Mouse (Mus musculus) adrenal gland, postnatal 25 days (tissue): ENCODE data around the gene N4bp2l2. TPM values are rescaled to one million over a fixed set of nuclear protein-coding genes. Genes with fewer than 3 reads are reported as not detected.

Experiments used
- DNase-seq: peaks from one replicate; pipeline ENCODE4 v3.0.0; 2021; ENCODE audit warnings: mixed read lengths
- total RNA-seq: library from RNA; stranded (reverse); gene quantifications from 2 replicates; pipeline ENCODE4 v1.2.3, GENCODE M21; 2021

The N4bp2l2 gene
- total RNA-seq, 1 experiment from 2014 or later = 89.5 TPM

- DNase-seq = no peak
These were observed 104.6 kb downstream of the N4bp2l2 start for GRCm38 (mm10) chr5:150561376-150561775.

GRCm38 (mm10) chr5:150560851-150561250, 105.1 kb downstream of the N4bp2l2 start:
- DNase-seq = no peak

GRCm38 (mm10) chr5:150559519-150560103, 106.4 kb downstream of the N4bp2l2 start:
- no peak for DNase-seq

Other genes starting within 250 kb of the N4bp2l2 start
- gene Zar1l, start 148.0 kb downstream of the N4bp2l2 start, total RNA-seq = not detected in 2 replicates
- 9.5 and 14.4 TPM in 2 replicates for gene Brca2, start 143.6 kb downstream of the N4bp2l2 start, total RNA-seq
- 34.8 and 40.0 TPM in 2 replicates for gene N4bp2l1, start 69.0 kb downstream of the N4bp2l2 start, total RNA-seq
- 29.5 and 30.1 TPM in 2 replicates for gene Pds5b, start 7.6 kb upstream of the N4bp2l2 start, total RNA-seq